Mouse (Mus musculus): ENCODE results near the gene Gtpbp8.
A peak's percentile ranks its signal among the peaks of the same experiment; 100 is the strongest.

The Gtpbp8 gene

DNA sequence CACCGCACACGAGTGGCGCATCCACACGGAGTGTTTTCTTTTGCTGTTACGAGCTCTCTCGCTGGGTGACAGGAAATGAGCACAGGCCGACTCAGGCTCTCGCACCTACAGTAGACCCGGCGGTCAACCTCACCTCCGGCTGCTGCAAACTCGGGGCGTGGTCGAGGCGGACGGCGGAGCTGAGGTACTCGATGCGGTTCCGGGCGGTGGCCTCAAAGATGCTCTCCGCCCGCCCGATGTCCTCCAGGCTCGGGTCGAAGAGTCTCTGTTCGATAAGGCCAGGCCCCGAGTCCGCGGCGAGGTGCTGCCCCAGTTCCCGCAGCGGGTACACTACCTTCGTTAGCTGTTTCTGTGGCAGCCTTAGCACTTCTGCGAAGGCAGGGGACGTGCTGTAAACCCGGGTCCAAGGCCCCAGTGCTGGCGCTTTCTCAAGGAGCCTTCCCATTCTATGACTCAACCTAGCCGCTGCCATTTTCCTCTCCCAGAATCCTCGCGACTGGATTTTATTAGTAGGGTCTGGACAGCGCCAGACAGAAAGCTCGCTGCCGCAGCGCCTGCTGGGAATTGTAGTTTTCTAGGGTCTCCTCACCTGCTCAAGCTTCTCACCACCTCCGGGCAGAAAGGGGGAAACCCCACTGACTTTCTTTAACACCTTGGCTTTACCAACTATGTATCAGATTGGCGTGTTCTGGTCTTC, at the start of gene Gtpbp8:
Gtpbp8 (minus strand) TSS at position 498 of the 697 bp plus-strand sequence.
- DNase-seq, result peak; percentile 91

DNA sequence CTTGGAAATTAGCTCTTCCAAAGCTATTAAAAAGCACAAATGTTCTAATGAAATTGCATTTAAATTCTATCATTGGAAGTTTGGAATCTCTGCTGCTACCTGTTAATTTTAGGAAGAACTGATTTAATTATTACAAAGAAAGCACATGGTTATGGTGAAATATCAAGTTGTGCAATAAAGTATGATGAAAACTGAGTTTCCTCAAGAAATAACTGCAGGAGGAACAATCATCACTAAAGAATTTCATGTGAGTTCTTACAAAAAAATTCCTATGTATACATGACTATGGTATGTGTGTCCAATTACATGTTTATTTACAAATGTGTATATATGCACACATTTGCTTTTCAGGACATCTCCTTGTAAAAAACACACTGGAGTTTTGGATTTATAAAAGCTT, 48.3 kb upstream of the Gtpbp8 start:
- no peak for DNase-seq

DNA sequence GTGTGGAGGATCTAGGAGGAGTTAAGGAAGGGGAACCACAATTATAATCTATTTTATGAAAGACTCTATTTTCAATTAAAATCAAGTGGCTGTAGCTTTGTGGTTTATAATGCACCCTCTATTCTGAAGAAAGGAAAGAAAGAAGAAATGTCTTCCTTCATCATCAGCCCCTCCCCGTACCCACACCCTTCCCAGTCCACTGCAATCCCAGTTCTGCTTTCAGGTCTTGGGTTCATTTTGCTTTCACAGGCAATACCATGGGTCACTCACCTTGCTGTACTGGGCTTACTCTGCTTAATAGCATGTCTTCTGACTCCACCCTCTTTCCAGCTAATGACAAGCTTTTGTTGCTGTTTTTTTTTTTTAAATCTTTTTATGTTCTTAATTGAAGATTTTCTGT, 40.8 kb upstream of the Gtpbp8 start:
- DNase-seq, result no peak

DNA sequence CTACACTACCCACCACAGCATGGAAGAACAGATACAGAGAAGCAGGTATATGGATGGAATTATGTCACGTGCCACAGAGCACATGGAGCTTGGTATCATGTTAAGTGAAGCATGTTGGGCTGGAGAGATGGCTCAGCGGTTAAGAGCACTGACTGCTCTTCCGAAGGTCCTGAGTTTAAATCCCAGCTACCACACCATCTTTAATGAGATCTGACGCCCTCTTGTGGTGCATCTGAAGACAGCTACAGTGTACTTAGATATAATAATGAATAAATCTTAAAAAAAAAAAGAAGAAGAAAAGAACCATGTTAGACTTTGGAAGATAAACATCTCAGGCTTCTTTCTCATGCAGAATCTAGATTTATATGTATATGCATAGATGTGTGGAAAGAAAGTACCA, 34.6 kb upstream of the Gtpbp8 start:
- no peak for DNase-seq

DNA sequence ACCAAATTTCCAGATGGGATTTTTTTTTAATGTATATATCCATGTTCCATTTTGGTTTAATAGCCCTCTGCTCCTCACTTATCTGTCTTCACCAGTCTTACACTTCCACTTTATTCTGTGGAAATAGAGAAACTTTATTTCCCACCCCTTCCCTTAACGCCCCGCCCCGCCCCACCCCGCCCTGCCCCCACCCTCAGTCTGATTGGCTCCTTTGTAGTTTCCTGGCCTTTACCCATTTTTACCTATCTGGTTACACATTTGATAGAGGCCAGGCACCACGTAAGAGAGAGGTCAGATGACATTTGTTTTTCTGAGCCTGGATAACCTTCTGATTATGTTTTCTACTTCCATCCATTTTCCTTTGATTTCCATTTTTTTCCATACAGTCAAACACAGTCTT, 33.3 kb upstream of the Gtpbp8 start:
- DNase-seq, result no peak

DNA sequence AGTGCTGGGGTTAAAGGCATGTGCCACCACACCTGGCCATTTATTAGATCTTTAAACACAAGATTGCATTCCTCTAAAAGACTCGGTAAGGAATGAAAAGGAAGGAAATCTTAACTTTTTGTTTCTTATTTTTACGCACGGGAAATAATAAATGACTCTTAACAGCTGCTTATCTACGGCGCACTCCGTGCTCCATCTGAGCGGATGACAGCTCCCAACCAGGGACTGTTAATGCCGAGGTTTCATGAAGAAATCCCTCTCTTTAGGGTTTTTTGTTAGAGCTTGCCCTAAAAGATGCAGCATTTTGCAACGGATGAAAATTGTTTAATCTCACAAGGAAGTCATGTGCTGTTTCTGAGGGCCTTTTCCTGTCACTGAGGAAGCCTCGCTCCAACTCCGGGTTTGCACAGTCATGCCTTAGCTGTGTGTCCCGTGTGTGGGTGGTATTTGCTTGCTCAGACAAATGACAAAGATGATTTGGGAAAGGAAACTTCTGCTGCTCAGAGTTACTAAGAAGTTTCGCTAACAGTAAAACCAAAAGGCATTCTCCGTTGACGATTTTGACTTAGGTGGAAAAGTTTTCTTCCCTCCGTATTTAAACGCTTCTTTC, 32.5 kb upstream of the Gtpbp8 start:
- no peak for DNase-seq

DNA sequence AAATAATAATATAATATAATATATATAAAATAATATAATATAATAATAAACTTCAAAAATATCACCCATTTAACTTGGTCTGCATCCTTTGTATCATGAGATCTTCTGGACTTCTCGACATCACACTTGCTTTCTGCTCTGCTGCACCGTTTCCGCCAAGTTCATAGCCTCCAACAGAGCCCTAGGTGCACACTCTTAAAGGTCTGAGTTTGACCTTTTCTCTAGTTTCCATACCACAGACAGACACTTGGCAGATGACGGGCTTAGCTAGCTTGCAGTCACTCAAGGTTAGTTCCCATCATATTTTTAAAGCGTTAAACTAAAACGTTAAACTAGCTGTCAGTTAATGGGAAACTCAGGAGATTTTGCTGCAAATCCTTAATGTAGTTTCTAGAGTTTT, 28.0 kb upstream of the Gtpbp8 start:
- no peak for DNase-seq

DNA sequence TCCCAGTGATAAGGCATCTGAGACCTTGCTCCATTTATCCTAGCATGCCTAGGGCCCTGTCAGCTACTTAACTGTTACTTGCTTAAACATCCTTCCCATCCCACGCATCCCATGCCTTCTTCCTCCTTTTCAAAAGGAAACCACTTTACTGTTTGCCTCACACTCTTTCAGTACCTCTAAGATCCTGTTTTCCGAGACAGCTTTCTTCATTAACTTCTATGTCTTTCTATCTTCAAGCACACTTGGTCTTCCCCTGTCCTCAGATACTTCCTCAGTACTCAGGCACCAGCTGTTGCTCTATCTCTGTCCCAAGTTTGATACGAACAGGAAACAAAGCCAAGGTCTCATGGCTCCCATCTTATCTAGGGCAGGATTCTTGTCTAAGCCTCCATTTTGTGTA, 27.5 kb upstream of the Gtpbp8 start:
- no peak for DNase-seq

DNA sequence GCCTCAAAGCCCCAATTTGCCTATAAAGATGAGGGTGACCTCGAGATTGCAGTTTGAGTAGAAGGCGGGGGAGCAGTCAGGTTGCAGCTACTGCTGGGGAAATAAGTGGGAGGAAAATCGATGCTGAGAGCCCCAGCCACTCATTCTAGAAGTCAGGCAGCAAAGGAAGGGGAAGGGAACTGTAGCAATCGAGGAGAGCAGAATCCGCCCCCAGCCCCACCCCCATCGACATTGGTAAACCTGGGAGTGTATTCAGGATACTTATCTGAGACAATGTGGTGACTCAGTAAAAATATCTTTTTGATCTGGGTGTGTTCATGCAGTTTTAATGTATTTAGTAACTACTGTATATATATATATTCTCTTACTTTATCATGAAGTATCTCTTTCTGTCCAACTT, 26.4 kb upstream of the Gtpbp8 start:
- DNase-seq, result no peak

DNA sequence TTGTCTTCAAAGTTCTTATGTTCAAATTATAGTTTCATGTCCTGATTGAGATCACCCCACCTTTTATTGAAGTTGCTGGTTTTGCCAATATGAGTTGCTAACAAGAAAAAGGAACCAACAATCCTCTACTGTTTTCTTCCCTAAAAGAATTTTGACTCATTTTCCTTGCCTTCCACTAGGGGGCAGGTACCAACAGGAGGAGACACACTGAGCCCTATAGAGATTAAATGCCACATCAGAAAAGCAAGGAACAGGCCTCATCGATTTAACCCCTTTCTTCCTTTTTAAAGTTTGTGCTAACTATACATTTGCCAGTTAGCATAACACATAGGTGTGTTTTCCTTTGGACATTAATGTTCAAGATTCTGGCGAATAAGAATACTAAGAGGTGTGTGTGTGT, 21.8 kb upstream of the Gtpbp8 start:
- DNase-seq, result no peak

DNA sequence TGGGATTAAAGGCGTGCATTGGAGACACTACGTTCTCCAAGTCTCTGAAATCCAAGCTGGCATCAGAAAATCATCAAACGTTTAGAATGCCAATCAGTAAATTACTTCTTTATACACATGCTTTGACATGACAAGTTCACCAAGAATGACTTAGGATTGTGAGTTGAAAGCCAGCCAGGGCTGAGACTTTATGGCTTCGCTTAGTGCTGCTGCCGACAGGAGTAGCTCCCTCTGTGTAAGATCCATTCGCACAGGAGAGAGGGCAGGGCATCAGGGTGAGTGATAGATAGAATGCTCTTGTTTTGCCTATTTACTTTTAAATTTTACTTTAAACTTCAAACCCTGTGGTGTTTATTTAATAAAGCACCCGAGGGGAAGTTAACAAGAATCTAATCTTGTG, 21.3 kb upstream of the Gtpbp8 start:
- no peak for DNase-seq

DNA sequence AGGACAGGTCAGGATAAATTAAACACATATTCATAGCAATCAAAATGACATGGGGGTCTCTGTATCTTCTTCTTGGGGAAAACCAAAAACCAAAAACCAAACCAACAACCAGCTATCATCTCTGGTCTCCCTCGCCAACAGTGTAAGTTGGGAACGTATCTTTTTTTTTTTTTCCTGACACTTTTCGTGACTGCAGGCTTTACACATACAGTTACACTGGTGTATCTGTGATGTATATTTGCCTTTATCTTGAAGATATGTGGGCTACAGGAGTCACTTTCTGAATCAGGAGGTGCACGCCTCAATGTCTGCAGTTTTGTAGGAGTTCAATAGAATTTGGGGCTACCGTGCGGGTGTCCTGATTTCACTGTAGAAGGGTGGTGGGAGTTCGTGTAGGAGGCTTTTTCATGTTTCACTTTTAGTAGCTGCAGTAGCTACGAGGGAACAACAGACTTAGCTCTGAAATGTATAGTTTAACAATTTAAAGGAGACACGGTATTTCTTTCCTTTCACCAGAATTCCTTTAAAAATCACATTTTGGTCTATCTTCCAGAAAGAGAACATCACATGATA, 20.2 kb upstream of the Gtpbp8 start:
- no peak for DNase-seq

DNA sequence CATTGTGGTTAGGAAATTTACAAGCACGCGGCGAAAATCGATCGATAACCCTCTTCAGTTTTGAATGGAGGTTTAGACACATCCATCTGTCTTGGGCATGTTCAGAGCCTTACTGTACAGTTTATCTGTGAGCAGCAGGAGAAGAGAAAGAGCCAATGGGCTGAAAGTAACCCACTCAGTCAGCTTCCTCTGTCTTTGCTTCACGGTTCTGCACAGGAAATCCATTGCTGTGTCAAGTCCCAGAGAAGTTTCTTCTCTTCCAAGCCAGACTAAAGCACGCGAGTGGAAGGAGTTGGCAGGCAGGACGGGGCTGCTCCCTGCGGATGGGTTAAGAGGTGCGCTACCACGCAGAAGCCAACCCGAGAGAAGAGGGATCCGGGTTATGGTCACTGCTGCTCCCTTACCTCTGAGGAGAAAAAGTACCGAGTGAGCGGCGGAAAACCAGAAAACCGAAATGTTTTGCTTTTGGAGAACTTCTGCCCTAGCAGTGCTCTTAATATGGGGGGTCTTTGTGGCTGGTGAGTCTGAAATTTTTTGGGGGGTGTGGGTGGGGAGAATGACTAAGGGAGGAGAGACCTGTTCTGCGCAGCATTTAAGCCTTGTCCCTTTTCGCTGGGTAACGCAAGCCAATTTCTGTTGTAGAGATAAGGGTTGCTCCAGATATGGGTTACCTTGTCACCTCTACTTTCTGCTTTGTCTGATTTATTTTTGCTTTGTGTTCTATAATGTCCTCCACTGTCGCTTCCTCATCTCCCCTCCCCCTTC, 19.6 kb upstream of the Gtpbp8 start, which contains the start of gene Cd200r1:
Cd200r1 (plus strand) TSS at position 182 of the 765 bp plus-strand sequence.
- DNase-seq, result no peak

DNA sequence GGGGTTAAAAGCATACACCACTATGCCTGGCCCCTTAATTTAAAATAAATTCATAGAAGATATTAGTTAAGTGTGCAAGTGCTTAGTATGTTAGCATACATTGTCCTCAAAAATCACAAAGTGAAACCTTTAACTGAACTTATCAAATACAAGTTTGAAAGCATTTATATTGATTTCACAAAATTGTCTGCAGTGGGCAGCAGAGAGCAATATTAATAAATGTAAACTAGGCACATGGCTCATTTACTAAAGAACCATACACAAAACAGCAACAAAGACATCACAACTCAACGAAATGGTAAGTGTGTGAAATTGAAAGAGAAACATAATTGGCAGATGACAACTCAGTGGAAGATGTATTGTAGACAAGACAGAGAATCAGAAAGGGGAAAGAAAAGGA, 15.6 kb upstream of the Gtpbp8 start:
- DNase-seq, result no peak

DNA sequence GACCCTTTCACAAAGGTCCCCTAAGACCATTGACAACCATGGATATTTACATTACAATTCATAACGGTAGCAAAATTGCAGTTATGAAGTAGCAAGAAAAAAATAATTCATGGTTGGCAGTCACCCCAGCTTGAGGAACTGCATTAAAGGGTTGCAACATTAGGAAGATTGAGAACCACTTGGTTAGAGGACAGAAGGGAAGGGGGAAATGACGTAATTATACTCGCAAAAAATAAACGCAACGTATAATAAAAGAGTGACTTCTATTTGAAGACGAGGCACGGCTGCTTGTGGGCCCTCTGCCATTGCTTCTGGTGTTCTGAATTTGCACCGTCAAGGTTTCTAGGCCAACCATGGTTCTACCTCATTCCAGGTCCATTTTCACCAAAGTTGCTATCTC, 11.5 kb upstream of the Gtpbp8 start:
- DNase-seq, result no peak

DNA sequence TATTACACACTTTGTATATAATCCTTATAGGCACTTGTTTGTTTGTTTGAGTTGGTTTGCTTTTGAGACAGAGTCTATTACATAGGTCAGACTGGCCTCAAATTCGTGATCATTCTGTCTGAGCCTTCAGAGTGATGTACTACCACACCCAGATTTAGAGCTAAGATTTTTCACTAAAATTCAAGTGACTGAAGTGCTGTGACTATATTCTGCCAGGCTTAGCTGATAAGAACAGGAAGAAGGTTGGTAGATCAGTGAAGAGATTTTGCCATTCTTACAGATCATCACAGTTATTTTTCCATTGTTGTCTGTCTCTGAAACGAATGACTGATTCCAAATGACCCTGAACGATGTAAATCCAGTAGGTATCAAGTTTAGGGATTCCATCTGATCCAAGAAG, 1.8 kb upstream of the Gtpbp8 start:
- DNase-seq, result no peak

DNA sequence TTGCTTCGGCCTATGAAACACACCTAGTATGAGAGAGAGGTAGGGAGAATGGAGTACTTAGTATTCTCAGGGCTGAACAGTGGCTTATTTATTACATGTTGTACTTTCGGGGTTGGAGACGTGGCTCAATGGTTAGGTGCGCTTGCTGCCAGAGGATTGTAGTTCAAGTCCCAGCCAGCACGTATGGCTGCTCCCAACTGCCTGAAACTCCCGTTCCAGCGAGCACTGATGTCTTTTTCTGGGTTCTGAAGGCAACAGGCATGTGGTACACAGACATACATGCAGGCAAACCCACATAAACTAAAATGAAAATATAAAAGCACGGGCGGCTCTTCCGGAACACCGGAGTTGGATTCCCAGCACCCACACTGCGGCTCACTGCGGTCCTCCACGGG, 695 bp downstream of the Gtpbp8 start:
- DNase-seq, result no peak

DNA sequence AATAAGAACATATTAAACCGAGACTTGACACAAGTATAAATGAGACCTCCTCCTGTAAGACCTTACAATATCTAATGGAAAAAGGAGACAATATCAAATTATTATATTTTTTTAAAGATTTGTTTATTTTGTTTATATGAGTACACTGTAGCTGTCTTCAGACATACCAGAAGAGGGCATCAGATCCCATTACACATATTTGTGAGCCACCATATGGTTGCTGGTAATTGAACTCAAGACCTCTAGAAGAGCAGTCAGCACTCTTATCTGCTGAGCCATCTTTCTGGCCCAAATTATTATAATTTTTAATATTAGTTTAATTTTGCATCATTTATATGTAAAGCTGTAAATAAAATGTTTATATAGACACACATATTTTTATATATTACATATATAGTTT, 3.4 kb downstream of the Gtpbp8 start:
- no peak for DNase-seq

DNA sequence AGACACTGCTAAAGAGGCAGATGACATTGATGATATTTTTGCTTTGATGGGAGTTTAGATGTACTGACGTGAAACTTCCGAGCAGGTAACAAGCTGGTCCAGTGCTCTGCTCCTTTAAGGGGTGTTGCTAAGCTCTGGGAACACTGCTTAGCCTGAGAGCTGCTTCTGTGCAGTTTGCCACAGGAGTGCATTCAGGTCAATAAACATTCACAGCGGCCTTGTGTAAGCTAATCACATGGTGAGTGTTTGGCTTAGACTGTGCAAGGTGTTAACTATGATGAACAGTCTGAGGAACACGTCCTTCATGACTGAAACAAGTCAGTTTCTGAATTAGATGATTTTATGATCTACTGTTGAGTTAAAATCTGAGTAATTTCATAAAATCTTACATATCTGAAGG, 10.0 kb downstream of the Gtpbp8 start:
- DNase-seq, result no peak

DNA sequence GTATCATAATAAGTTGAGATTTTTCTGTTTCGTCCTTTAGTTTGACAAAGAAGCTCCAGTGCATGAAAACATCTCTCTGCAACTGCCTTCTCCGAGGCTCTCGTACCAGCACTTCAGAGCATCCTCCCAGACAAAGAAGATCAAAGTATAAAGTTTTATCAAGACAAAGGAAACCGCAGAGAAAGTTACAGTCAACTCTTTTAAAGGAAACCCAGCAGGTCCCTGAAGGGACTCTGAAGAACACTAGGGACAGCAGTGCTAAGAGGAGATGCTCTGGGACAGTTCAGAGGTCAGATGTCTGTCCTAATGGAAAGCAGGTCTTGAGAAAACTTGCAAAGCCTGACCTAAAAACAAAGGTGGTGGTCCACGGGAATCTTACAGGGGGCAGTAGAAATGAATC, 10.5 kb downstream of the Gtpbp8 start:
- DNase-seq, result no peak

DNA sequence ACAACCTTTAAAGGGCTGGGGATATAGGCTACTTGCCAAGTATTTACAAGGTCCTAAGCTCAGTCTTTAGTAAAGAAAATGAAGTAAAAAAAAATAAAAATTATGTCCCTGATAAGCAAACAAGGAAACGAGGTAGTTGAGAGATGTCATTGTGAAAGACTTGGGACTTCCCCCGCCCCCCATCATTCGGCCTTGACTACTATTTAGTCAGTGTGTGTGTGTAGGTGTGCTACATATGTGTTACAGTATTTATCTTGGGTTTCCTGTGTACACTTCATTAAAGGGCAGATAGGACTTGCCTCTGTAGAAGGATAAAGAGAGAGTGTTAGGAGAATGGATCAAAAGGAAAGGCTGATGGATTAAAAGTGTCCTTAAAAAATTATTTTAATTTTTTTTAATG, 12.1 kb downstream of the Gtpbp8 start:
- no peak for DNase-seq

DNA sequence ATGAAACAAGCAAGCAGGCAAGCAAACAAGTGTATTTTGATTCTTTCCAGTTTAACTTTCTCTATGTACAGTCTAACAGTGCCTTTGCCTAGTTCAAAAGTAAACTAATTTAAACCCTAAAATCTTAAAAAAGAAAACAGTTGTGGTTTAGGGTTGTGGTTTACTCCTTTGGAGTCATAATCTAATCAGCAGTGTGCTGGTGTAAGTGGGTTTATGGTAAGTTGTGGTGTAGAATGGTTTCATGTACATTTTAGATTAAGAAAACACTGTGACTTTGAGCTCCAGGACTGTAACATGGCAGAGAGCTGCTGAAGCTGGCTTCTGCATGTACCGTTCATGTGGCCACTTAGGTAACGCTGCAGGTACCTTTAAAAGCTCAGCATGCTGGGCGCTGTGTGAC, 18.6 kb downstream of the Gtpbp8 start:
- no peak for DNase-seq

DNA sequence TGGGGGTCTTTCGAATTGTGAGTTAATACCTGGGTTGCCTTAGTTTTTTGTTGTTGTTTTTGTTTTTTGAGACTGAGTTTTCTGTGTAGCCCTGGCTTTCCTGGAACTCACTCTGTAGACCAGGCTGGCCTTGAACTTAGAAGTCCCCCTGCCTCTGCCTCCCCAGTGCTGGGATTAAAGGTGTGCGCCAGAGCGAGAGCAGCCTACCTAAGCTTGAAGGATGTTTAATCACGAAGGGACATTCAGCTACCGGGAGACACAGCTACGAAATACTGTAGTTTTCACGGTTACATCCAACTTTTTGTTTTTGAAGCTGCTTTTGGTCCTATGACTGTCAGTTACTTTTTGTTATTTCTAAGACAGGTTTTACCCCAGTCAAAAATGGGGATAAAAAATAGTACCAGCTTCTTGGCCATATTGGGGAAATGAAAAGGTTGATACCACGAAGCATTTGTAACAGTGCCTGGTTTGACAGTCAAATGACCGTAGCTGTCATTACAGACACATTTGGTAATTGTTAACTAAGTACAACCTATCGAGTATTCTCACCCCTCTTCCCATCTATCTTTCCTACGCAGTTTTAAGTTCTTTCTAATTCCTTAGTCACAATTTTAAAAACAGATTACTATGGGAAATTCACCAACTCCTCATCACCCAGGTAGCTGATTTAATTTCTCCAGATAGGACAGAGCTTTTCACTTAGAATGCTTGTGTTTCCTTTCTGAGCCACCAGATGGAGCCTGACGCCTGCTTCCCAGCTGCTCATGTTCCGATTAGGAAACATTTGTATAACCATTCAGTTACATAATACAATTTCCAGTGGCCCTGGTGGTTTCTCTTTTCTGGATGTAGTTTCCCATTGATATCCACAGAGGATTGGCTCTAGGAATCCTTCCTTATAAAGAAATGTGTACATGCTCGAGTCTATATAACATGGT, 20.6 kb downstream of the Gtpbp8 start:
- DNase-seq, result peak; percentile 86

Data from cerebellum, adult 9-11 months (tissue).